Mouse (Mus musculus) kidney, adult 2 months (tissue): ENCODE results near the gene Aebp2. TPM values are rescaled to one million over a fixed set of nuclear protein-coding genes. Genes with fewer than 3 reads are reported as not detected.

Experiments
- DNase-seq: peaks from one replicate; pipeline ENCODE4 v3.0.0; 2021
- H3K27ac ChIP-seq: fragments of 200-500 bp; 2 replicates; pipeline ENCODE4 v1.5.1; 2012; ENCODE audit warnings: low read depth, low read length, control low read depth, inconsistent platforms; ENCODE audit not compliant: insufficient read depth
- H3K27me3 ChIP-seq: fragments of 200-500 bp; replicated peaks from 2 replicates; pipeline ENCODE4 v1.6.1; 2012; ENCODE audit warnings: mild to moderate bottlenecking, moderate library complexity, low read length, inconsistent platforms; ENCODE audit not compliant: control insufficient read depth, insufficient read depth
- H3K36me3 ChIP-seq: fragments of 200-500 bp; 2 replicates; pipeline ENCODE4 v1.6.1; 2012; ENCODE audit warnings: mild to moderate bottlenecking, moderate library complexity, low read length, inconsistent platforms; ENCODE audit not compliant: control insufficient read depth, insufficient read depth
- H3K4me1 ChIP-seq: fragments of 200-500 bp; 2 replicates; pipeline ENCODE4 v1.6.1; 2011; ENCODE audit warnings: low read length; ENCODE audit not compliant: control insufficient read depth, insufficient read depth
- H3K4me3 ChIP-seq: fragments of 200-500 bp; 2 replicates; pipeline ENCODE4 v1.5.1; 2011; ENCODE audit warnings: mild to moderate bottlenecking, low read depth, low read length, control low read depth; ENCODE audit not compliant: insufficient read depth
- CTCF ChIP-seq: fragments of 200-500 bp; conservative IDR thresholded peaks from 2 replicates; pipeline ENCODE4 v1.5.1; 2011; ENCODE audit warnings: low read depth, mild to moderate bottlenecking, control low read depth, low read length, moderate library complexity, mixed read lengths; ENCODE audit not compliant: insufficient read depth, insufficient read length
- POLR2A ChIP-seq: fragments of 200-500 bp; IDR thresholded peaks from one replicate; pipeline ENCODE4 v1.6.1; 2011; ENCODE audit warnings: low read depth, low read length, control low read depth
- WGBS: fragments of 180-500 bp; shearing (Covaris S2); methylation state at CpG from one replicate; pipeline ENCODE4 v1.1.7; 2018; 5-methylcytosine and 5-hydroxymethylcytosine counted together
- polyA plus RNA-seq: library from polyadenylated mRNA; depleted of rRNA; stranded (reverse); fragments of >200 nt; gene quantifications from 2 replicates; pipeline ENCODE4 v1.2.3, GENCODE M21; 2012

The Aebp2 gene
- polyA plus RNA-seq, 1 experiment, result 23.9 TPM

DNA sequence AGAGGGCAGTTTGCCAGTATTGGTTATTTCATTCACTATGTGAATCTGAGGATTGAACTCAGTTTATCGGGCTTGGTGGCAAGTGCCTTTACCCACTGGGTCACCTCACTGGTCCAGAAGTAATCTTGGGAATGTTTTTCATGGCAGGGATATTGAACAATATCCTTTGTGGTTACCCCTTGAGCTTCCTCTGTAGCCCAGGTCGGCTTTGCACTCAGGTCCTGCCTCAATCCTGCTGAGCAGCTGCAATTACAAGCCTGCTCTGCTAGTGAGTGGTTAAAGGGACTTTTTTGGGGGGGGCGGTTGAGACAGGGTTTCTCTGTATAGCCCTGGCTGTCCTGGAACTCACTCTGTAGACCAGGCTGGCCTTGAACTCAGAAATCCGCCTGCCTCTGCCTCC lies 13.8 kb downstream of the Aebp2 start:
- H3K36me3 ChIP-seq, result peaks cover 7% of the 10 kb centered on the region
- TF ChIP-seq POLR2A (no peak), CTCF (no peak)
- 87% methylated on average over 4 of the region's 4 CpGs for WGBS
- DNase-seq, result no peak
- peaks cover 12% of the 10 kb centered on the region for H3K4me1 ChIP-seq
- no peak overlapping the region for H3K27ac ChIP-seq
- no peak overlapping the region for H3K4me3 ChIP-seq
- H3K27me3 ChIP-seq, result no peaks in the 10 kb centered on the region

- Histone ChIP-seq H3K4me3 (no peak overlapping the region), H3K4me1 (peaks cover under 1% of the 10 kb centered on the region), H3K27me3 (no peaks in the 10 kb centered on the region), H3K27ac (no peak overlapping the region), H3K36me3 (peaks cover 8% of the 10 kb centered on the region)
- DNase-seq, result no peak
- 90% methylated on average over 7 of the region's 7 CpGs for WGBS
- TF ChIP-seq CTCF (no peak), POLR2A (no peak)
These were observed 19.5 kb downstream of the Aebp2 start for GRCm38 (mm10) chr6:140642010-140642409.

DNA sequence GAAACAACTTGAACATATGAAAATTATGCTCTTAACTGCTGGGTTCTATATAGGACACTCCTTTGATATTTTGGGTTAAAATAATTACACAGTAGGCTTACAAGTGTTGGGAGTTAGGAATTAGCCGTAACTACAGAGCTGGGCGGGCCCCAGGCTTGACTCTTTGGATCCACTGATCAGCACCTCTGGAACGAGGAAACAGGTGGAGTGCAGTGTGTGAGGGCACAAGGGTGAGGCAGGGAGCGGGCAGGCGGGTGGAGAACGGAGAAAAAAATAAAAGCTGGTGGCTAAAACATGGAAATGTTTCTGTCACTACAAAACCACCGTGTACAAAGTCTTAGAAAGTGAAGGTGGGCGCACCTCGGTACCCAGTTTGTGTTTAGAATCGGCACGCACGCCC lies 20.2 kb downstream of the Aebp2 start:
- WGBS, result 83% methylated on average over 12 of the region's 12 CpGs
- Histone ChIP-seq H3K27ac (no peak overlapping the region), H3K4me3 (no peak overlapping the region), H3K4me1 (no peaks in the 10 kb centered on the region; the same call in 1 of the 2 replicates), H3K36me3 (peaks cover 8% of the 10 kb centered on the region), H3K27me3 (no peaks in the 10 kb centered on the region)
- TF ChIP-seq POLR2A, result no peak
- TF ChIP-seq CTCF, result no peak
- no peak for DNase-seq

DNA sequence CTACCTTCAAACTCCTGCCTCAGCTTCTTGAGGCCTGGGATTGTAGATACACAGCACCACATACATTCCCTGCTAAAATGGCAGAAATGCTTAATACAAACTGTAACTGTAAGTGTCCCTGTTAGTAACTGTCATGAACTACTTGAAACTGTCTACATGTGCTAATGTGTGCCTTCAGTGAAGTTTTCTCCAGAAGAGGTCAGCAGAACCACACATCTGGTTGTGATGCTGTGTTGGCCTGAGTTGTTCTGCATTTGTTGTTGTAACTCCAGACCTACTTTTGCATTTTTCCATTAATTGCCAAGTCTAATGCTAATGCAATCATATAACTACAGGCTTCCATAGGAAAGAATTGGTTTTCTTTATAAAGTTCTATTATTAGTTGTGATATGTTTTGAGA lies 23.5 kb downstream of the Aebp2 start:
- Histone ChIP-seq H3K27ac (no peak overlapping the region), H3K4me3 (no peak overlapping the region), H3K27me3 (no peaks in the 10 kb centered on the region), H3K4me1 (no peaks in the 10 kb centered on the region; the same call in 1 of the 2 replicates), H3K36me3 (peaks cover 3% of the 10 kb centered on the region)
- no peak for DNase-seq
- TF ChIP-seq CTCF, result no peak
- no peak for TF ChIP-seq POLR2A

GRCm38 (mm10) chr6:140646892-140647291 lies 24.4 kb downstream of the Aebp2 start:
- TF ChIP-seq CTCF, result no peak
- no peak for TF ChIP-seq POLR2A
- no peak overlapping the region for H3K27ac ChIP-seq
- H3K4me3 ChIP-seq, result no peak overlapping the region
- H3K4me1 ChIP-seq, result no peaks in the 10 kb centered on the region; the same call in 1 of the 2 replicates
- peak; percentile 34 for DNase-seq
- peaks cover 3% of the 10 kb centered on the region for H3K36me3 ChIP-seq
- H3K27me3 ChIP-seq, result no peaks in the 10 kb centered on the region
- 61% methylated on average over 6 of the region's 6 CpGs for whole genome bisulfite sequencing

GRCm38 (mm10) chr6:140649812-140650211 lies 27.3 kb downstream of the Aebp2 start:
- DNase-seq, result peak; percentile 73
- TF ChIP-seq CTCF, result no peak
- TF ChIP-seq POLR2A, result no peak
- no peaks in the 10 kb centered on the region for H3K4me1 ChIP-seq
- peaks cover 2% of the 10 kb centered on the region; the same call in 1 of the 2 replicates for H3K36me3 ChIP-seq
- H3K27ac ChIP-seq, result no peak overlapping the region
- WGBS, result 21% methylated on average over 1 of the region's 1 CpGs
- H3K27me3 ChIP-seq, result no peaks in the 10 kb centered on the region
- no peak overlapping the region for H3K4me3 ChIP-seq

- peaks cover 2% of the 10 kb centered on the region; the same call in 1 of the 2 replicates for H3K36me3 ChIP-seq
- no peak for DNase-seq
- 79% methylated on average over 7 of the region's 7 CpGs for WGBS
These were observed 29.5 kb downstream of the Aebp2 start for GRCm38 (mm10) chr6:140651923-140652322.

More at GRCm38 (mm10) chr6:140651923-140652322, 29.5 kb downstream of the Aebp2 start:
- Histone ChIP-seq H3K27me3 (no peaks in the 10 kb centered on the region), H3K4me1 (no peaks in the 10 kb centered on the region), H3K27ac (no peak overlapping the region), H3K4me3 (no peak overlapping the region)
- TF ChIP-seq CTCF, result no peak
